Mouse (Mus musculus) heart, postnatal 0 days (tissue): ENCODE results near the gene Upf1.

Source experiments
- CTCF ChIP-seq: IDR thresholded peaks from 2 replicates; pipeline ENCODE4 v1.5.1; 2016; ENCODE audit warnings: antibody characterized with exemption, control low read depth, low read depth
- EP300 ChIP-seq: IDR thresholded peaks from 2 replicates; pipeline ENCODE4 v1.6.1; 2016; ENCODE audit warnings: antibody characterized with exemption, low read depth

DNA sequence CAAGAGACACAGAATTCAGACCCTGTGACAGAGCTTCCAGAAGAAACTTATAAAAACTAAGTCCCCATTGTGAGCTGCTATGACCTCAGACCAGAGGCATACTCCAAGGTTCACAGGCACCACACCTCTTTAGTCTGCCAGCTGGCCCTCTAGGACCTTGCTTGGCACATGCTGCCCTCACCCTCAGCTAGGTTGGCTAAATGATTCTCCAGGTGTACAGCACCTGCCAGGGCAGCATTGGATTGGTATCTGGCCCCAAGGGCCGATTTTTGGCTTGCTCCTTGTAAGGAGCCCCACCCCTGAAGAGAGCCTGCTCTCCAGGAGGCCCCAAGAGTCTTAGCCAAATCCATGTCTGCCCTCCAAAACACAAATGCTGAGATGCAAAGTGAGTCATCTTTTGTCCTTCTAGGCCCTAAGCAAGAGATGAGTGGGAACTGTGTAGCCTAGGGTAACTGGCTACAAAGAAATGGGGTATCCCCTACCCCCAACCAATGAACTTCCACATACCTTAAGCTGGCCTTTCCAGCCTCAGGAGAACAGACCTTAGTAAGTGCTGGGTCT is 5.1 kb downstream of the Upf1 start:
- TF ChIP-seq EP300 (no peak), CTCF (no peak)
